Mouse (Mus musculus) kidney, postnatal 25 days (tissue): ENCODE results near the gene Arhgef26.
A peak's percentile ranks its signal among the peaks of the same experiment; 100 is the strongest.

Experiments
- DNase-seq, 2 experiments: peaks; one replicate each; pipeline ENCODE4 v3.0.0; 2021; ENCODE audit warnings: mixed read lengths in 2 of 2

The Arhgef26 gene

DNA sequence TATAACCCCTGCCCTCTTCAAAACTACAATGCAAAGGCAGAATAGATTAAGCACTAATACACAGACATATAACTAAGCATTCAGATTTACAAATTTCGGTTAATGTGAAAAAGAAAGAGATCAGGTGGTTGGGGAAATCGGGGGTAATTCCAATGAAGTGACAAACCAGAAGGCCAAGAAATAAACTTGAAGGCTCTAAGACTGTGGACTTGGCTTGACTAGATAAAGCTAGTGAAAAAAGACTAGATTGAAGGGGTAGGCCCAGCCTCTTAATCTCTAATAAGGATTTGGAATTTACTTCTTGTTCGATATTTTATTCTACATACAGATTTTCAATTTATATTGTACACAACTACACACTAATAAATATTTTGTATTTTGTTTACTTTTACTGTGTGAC, at the start of gene Arhgef26:
TSS of gene Arhgef26 (plus strand) at position 301 of the 400 bp plus-strand sequence.
- no peak for DNase-seq

- no peak for DNase-seq
Measured at GRCm38 (mm10) chr3:62310493-62310892, 27.7 kb upstream of the Arhgef26 start.

GRCm38 (mm10) chr3:62311224-62311623, 26.9 kb upstream of the Arhgef26 start:
- DNase-seq = no peak

GRCm38 (mm10) chr3:62324708-62325107, 13.4 kb upstream of the Arhgef26 start:
- no peak for DNase-seq

DNA sequence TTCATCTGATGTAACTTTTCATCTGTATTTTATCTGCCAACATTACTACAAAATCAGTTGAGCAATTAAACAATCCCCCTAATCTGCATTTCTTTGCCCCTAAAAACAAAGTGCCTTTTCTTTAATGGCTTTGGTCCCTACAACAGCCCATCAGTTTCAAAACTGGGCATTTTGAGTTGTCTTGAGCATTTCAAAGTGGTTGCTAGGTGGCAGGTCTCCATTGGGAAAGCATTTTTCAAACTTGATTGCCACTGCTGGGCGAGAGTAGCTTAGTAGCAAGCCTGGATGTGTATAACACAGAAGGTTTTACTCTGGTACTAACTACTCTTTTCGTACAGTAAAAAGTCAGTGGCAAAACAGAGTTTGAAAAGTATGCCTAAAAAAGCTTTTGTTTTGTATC, 10.2 kb upstream of the Arhgef26 start:
- no peak for DNase-seq

- no peak for DNase-seq
Measured at GRCm38 (mm10) chr3:62338461-62338853, 313 bp downstream of the Arhgef26 start.

DNA sequence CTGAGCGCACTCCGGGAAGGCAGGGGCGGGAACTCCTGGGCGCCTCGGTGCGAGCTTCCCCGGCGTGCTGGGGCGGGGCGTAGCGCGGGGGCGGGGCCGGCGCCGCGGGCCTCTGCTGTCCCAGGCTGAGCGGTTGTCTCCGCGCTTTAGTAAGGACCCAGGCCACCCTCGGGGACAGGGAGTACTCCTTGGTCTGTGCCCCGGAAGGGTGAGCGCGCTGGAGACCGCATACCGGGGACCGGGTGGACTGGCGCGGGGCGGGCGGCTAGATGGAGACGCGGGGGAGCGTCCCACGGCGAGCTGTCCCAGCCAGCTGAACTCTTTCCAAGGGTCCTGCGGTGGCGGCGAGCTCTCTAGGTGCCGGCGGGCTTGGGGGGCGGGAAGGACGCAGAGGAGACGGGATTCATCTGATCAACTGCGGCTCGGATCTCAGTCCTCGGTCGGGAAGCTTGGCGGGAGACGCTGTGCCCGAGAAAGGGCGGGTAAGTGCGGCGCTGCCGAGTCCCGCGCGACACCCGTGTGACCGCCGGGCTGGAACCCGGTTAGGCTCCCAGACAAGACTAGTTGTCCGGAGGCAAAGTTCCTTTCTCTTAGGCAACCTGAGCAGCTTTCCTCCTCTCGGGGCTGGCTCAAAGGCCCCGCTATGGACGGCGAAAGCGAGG, 841 bp downstream of the Arhgef26 start:
- DNase-seq = peak; percentile 76 to 83

GRCm38 (mm10) chr3:62339516-62340051, 1.4 kb downstream of the Arhgef26 start:
- peak; percentile 49 to 70 for DNase-seq

DNA sequence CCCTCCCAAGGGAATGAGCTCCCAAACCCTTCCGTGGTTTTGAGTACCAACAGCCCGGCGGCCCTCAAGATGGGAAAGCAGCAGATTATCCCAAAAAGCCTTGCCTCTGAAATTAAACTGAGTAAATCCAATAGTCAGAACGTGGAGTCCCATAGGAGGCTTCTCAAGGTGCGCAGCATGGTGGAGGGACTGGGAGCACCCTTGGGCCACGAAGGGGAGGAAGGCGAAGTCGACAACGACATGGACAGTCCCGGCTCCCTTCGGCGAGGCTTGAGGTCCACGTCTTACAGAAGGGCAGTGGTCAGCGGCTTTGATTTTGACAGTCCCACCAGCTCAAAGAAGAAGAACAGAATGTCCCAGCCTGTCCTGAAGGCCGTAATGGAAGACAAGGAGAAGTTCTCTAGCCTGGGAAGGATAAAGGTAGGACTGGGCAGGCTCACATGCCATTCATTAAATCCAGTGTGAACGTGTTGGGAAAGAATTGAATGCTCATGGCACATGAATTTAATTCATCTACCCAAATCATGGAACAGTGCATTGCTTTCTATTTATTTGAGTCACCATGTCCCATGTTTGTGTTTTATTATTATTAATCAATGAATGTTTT, 2.1 kb downstream of the Arhgef26 start:
- DNase-seq = no peak

- DNase-seq = peak in 1 of 2 experiments; percentile 29
Measured at GRCm38 (mm10) chr3:62340861-62341260, 2.7 kb downstream of the Arhgef26 start.

DNA sequence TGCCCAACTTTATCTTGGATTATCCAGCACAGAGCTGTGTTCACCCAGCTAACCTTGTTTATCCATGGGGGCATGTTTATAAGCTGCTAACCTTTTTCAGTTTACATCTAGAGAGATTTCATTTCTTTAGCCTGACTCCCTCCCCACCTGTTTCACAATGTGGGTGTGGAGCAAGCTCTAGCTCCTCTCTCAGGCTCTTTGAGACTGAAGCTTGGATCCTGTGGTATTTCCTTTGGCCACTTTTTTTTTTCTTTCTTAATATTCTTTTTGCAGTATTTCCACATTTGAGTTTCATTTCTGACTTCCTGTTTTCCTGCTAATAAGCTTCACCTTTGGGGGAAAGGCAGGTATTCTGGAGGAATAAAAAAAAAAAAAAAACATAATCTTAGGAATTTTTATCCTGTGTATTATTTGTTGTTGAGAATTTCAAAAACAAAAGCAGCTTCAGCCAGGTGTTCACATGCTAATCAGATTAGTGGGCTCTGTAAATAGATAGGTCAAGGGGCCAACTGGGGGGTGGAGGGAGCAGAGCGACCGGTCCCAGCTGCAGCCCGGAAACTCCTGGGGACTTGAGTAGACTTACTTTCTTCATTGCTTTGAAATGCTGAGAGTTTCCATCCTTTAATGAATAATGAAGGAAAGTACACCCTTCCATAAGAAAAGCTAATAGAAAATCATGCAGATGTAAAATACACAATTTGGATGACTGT, 3.5 kb downstream of the Arhgef26 start:
- no peak for DNase-seq

DNA sequence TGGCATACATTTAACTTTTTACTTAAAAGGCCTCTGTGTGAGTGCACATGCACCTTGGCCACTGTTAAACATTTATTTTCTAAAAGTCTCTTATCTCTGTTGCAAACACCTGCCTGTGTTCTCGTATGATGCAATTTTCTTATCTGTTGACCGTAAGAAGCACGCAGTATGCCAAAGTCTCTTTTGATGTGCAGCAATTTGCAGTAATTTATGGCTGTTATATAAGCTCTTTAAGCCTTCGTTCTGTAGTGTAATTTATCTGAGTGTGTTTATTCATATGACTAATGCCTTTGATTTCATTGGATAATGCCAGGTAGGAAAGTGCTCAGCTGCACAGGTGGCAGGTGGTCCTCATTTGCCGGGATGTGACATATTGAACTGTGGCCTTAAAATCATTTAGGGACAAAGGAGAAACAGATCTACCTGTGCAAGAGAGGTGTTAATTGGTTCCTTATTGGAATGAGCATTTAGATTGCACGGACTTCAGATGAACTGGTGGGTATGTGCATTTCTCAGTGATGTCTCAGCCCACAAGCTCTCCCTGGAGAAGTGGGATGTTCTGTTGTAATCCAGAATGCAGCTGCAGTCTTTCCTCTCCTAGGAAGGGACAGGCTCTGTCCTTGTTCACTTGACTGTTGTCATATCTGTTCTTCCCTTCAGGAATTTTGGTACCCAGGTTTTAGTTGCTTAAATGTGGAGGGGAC, 10.5 kb downstream of the Arhgef26 start:
- no peak for DNase-seq

GRCm38 (mm10) chr3:62349218-62349897, 11.2 kb downstream of the Arhgef26 start:
- DNase-seq = no peak

GRCm38 (mm10) chr3:62352071-62352470, 13.9 kb downstream of the Arhgef26 start:
- DNase-seq = no peak

- no peak for DNase-seq
Measured at GRCm38 (mm10) chr3:62352876-62353275, 14.7 kb downstream of the Arhgef26 start.

- DNase-seq = no peak
Measured at GRCm38 (mm10) chr3:62367882-62368281, 29.7 kb downstream of the Arhgef26 start.

DNA sequence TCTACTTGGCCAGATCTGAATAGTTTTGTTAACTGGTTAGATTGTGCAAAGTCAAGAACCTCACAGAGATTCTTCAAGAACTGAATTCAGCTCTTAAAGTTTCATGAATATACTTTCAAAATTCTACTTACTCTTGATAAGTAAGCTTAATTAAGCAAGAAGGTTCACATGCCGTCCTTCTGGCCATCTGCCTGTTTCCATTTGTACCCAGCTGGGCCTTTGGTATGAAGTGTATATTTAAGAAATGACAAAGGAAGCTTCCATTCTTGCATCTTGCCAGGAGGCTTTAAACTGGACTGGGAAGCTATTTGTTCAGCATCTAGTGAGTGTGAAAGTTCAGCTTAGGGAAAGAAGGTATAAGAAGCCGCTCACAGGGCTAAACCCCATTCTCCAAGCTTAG, 34.7 kb downstream of the Arhgef26 start:
- no peak for DNase-seq

GRCm38 (mm10) chr3:62374346-62374745, 36.2 kb downstream of the Arhgef26 start:
- DNase-seq = peak; percentile 44 to 63

- DNase-seq = peak; percentile 74 to 87
Measured at GRCm38 (mm10) chr3:62374831-62375230, 36.7 kb downstream of the Arhgef26 start.

- no peak for DNase-seq
Measured at GRCm38 (mm10) chr3:62376719-62377118, 38.6 kb downstream of the Arhgef26 start.

- no peak for DNase-seq
Measured at GRCm38 (mm10) chr3:62379946-62380345, 41.8 kb downstream of the Arhgef26 start.

DNA sequence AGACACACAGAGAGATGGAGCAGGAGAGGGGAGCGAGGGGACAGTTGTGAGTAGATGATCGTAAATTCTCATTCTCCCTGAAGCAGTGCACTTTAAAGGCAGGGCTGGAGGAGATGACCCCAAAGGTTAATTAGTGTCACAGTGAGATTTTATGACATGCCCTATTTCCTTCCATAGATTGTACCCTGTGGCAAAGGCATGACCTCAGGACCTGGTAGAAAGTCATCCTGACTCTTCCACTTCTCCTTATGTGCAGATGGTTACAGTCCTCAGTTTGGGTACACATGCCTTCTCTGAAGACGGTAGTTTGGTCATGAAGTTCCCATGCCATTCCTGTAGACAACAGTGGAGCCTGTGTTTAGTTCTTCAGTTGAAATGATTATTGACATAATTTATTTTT, 42.3 kb downstream of the Arhgef26 start:
- no peak for DNase-seq
